Mouse (Mus musculus) adrenal gland, postnatal 14 days (tissue): ENCODE measurements at regions not wholly inside any gene's neighbourhood (a gene's known extent, or its start where the extent isn't known, plus 50 kb on each side); places are given as distances from the start of the nearest gene placed in this dataset.

Experiments used
- DNase-seq: peaks from one replicate; pipeline ENCODE4 v3.0.0; 2021; ENCODE audit warnings: mixed read lengths

- DNase-seq, result no peak
Measured at GRCm38 (mm10) chr2:168337611-168338010, 56.1 kb upstream of the Kcng1 start.

GRCm38 (mm10) chr2:168335739-168336385 is 54.3 kb upstream of the Kcng1 start:
- DNase-seq, result no peak

- no peak for DNase-seq
Measured at GRCm38 (mm10) chr2:168334241-168334588, 52.7 kb upstream of the Kcng1 start.

GRCm38 (mm10) chr2:168333552-168334240 is 52.2 kb upstream of the Kcng1 start:
- DNase-seq, result no peak

GRCm38 (mm10) chr2:168332972-168333371 is 51.4 kb upstream of the Kcng1 start:
- DNase-seq, result no peak
